Mouse (Mus musculus): ENCODE measurements around the gene Tmem115. TPM values are rescaled to one million over a fixed set of nuclear protein-coding genes. Genes with fewer than 3 reads are reported as not detected.

Tmem115 gene
- polyA plus RNA-seq, 1 experiment from 2014 or later = 45.9 TPM

DNA sequence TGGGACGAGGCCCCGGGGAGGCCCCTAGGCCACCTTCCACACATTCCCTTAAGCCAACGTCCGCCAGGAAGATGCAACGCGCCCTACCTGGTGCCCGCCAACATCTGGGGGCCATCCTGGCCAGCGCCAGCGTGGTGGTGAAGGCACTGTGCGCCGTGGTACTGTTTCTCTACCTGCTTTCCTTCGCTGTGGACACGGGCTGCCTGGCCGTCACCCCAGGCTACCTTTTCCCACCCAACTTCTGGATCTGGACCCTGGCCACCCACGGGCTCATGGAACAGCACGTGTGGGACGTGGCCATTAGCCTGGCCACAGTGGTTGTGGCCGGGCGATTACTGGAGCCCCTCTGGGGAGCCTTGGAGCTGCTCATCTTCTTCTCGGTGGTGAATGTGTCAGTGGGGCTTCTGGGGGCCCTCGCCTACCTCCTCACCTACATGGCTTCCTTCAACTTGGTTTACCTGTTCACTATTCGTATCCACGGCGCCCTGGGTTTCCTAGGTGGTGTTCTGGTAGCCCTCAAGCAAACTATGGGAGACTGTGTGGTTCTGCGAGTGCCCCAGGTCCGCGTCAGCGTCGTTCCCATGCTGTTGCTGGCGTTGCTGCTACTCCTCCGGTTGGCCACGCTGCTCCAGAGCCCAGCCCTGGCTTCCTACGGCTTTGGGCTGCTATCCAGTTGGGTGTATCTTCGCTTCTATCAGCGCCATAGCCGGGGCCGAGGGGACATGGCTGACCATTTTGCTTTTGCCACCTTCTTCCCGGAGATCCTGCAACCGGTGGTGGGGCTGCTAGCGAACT lies 860 bp downstream of the Tmem115 start:
- Histone ChIP-seq H3K9ac (replicated peaks; ENCODE audit: low read depth, low read length) (peak overlapping the region; percentile 85), H3K4me2 (replicated peaks; ENCODE audit: low read depth, low read length) (peak overlapping the region; percentile 91), H3K4me1 (ENCODE audit: control insufficient read depth, insufficient read depth, low read length) (peaks cover 19% of the 10 kb centered on the region), H3K9me3 (ENCODE audit: control insufficient read depth, low read depth, low read length) (no peaks in the 10 kb centered on the region), H3K27ac (ENCODE audit: low read length) (peak overlapping the region; percentile 77), H3K27me3 (ENCODE audit: control insufficient read depth, insufficient read depth, low read length) (no peaks in the 10 kb centered on the region), H3K4me3 (ENCODE audit: low read depth, low read length) (peak overlapping the region; percentile 83), H3K36me3 (ENCODE audit: control insufficient read depth, insufficient read depth, low read length) (peaks cover 21% of the 10 kb centered on the region)
- no peak for ATAC-seq (ENCODE audit: insufficient number of reproducible peaks, insufficient read depth, low FRiP score, low read depth)
- WGBS = under 1% methylated on average over 40 of the region's 40 CpGs

DNA sequence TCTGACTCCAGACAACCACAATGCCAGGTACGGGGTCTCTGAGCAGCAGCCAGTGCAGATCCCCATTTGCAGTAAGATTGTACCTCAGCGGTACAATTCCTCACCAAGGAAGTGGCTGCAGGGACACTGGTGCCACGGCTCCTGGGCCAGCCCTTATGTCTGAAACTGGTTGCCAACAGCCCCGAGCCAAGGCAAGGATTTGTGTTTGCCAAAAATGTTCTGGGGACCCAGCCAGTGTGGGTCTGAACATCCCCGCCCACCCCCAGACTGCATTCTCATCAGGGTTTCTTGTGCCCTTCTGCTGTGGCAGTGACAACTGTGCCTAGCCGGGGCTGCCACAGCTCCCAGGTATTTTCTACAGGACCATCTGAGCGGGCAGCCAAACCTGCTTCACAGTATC lies 4.5 kb downstream of the Tmem115 start:
- no peak for ATAC-seq (ENCODE audit: insufficient number of reproducible peaks, insufficient read depth, low FRiP score, low read depth)
- Histone ChIP-seq H3K9ac (replicated peaks; ENCODE audit: low read depth, low read length) (no peak overlapping the region), H3K4me3 (ENCODE audit: low read depth, low read length) (no peak overlapping the region), H3K27ac (ENCODE audit: low read length) (no peak overlapping the region), H3K9me3 (ENCODE audit: control insufficient read depth, low read depth, low read length) (no peaks in the 10 kb centered on the region), H3K4me2 (replicated peaks; ENCODE audit: low read depth, low read length) (no peak overlapping the region), H3K36me3 (ENCODE audit: control insufficient read depth, insufficient read depth, low read length) (peaks cover 25% of the 10 kb centered on the region), H3K4me1 (ENCODE audit: control insufficient read depth, insufficient read depth, low read length) (peaks cover 28% of the 10 kb centered on the region), H3K27me3 (ENCODE audit: control insufficient read depth, insufficient read depth, low read length) (no peaks in the 10 kb centered on the region)
- 92% methylated on average over 7 of the region's 7 CpGs for WGBS

DNA sequence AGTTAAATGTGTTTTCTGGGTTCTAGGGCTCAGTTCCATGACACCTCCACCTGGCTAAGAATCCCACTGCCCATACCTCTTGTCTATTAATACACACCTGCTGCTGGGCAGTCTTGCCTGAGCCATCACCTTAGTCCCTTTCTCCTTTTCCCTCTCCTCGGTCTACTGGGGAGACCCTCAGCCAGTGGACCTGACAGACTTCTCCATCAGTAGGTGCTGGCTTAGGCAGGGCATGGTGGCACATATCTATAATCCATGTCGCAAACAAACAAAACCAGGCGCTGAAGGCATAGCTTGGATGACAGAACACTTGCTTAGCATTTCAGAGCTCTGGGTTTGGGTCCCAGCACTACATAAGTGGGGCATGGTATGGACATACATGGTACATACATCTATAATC lies 5.0 kb downstream of the Tmem115 start:
- Histone ChIP-seq H3K36me3 (ENCODE audit: control insufficient read depth, insufficient read depth, low read length) (peaks cover 27% of the 10 kb centered on the region), H3K27me3 (ENCODE audit: control insufficient read depth, insufficient read depth, low read length) (no peaks in the 10 kb centered on the region), H3K27ac (ENCODE audit: low read length) (no peak overlapping the region), H3K4me1 (ENCODE audit: control insufficient read depth, insufficient read depth, low read length) (peaks cover 28% of the 10 kb centered on the region), H3K9me3 (ENCODE audit: control insufficient read depth, low read depth, low read length) (no peaks in the 10 kb centered on the region), H3K4me2 (replicated peaks; ENCODE audit: low read depth, low read length) (no peak overlapping the region), H3K9ac (replicated peaks; ENCODE audit: low read depth, low read length) (no peak overlapping the region), H3K4me3 (ENCODE audit: low read depth, low read length) (no peak overlapping the region)
- ATAC-seq (ENCODE audit: insufficient number of reproducible peaks, insufficient read depth, low FRiP score, low read depth) = no peak
- 95% methylated on average over 3 of the region's 3 CpGs for WGBS

- no peak overlapping the region for H3K9ac ChIP-seq (replicated peaks; ENCODE audit: low read depth, low read length)
- WGBS = 95% methylated on average over 8 of the region's 8 CpGs
- no peak overlapping the region for H3K27ac ChIP-seq (ENCODE audit: low read length)
- peaks cover 28% of the 10 kb centered on the region for H3K4me1 ChIP-seq (ENCODE audit: control insufficient read depth, insufficient read depth, low read length)
- no peak overlapping the region for H3K4me3 ChIP-seq (ENCODE audit: low read depth, low read length)
- no peak for ATAC-seq (ENCODE audit: insufficient number of reproducible peaks, insufficient read depth, low FRiP score, low read depth)
- peaks cover 32% of the 10 kb centered on the region for H3K36me3 ChIP-seq (ENCODE audit: control insufficient read depth, insufficient read depth, low read length)
- H3K27me3 ChIP-seq (ENCODE audit: control insufficient read depth, insufficient read depth, low read length) = no peaks in the 10 kb centered on the region
- no peak overlapping the region for H3K4me2 ChIP-seq (replicated peaks; ENCODE audit: low read depth, low read length)
- H3K9me3 ChIP-seq (ENCODE audit: control insufficient read depth, low read depth, low read length) = no peaks in the 10 kb centered on the region
Observed at GRCm38 (mm10) chr9:107539940-107540339, 6.2 kb downstream of the Tmem115 start.

DNA sequence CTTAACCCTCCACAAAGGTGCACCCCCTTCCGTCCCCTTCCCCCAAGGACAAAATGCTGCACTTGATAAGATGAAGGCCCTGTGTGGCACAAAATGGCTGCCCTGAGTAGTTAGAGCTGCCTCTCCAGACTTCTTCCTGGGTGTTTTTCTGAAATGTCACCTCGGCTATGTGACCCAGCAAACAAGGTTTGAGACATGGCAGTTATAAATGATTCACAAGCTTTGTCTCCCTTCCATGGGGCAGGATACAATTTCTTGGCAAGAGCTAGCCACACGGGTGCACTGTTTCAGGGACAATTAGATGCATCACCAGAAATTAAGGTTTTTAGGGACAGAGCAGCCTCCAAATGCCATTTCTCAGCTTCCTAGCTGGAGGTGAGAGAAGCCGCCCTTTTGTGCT lies 6.7 kb downstream of the Tmem115 start:
- H3K4me1 ChIP-seq (ENCODE audit: control insufficient read depth, insufficient read depth, low read length) = peaks cover 26% of the 10 kb centered on the region
- no peak overlapping the region for H3K4me2 ChIP-seq (replicated peaks; ENCODE audit: low read depth, low read length)
- H3K9me3 ChIP-seq (ENCODE audit: control insufficient read depth, low read depth, low read length) = no peaks in the 10 kb centered on the region
- H3K36me3 ChIP-seq (ENCODE audit: control insufficient read depth, insufficient read depth, low read length) = peaks cover 37% of the 10 kb centered on the region
- no peak for ATAC-seq (ENCODE audit: insufficient number of reproducible peaks, insufficient read depth, low FRiP score, low read depth)
- H3K9ac ChIP-seq (replicated peaks; ENCODE audit: low read depth, low read length) = no peak overlapping the region
- WGBS = 58% methylated on average over 4 of the region's 4 CpGs
- H3K4me3 ChIP-seq (ENCODE audit: low read depth, low read length) = no peak overlapping the region
- H3K27me3 ChIP-seq (ENCODE audit: control insufficient read depth, insufficient read depth, low read length) = no peaks in the 10 kb centered on the region
- no peak overlapping the region for H3K27ac ChIP-seq (ENCODE audit: low read length)

GRCm38 (mm10) chr9:107541005-107541404 lies 7.3 kb downstream of the Tmem115 start:
- Histone ChIP-seq H3K4me1 (ENCODE audit: control insufficient read depth, insufficient read depth, low read length) (peaks cover 21% of the 10 kb centered on the region), H3K4me3 (ENCODE audit: low read depth, low read length) (peak overlapping the region; percentile 54; the same call in 1 of the 2 replicates), H3K4me2 (replicated peaks; ENCODE audit: low read depth, low read length) (peak overlapping the region; percentile 64), H3K9me3 (ENCODE audit: control insufficient read depth, low read depth, low read length) (no peaks in the 10 kb centered on the region), H3K9ac (replicated peaks; ENCODE audit: low read depth, low read length) (no peak overlapping the region), H3K27ac (ENCODE audit: low read length) (no peak overlapping the region), H3K36me3 (ENCODE audit: control insufficient read depth, insufficient read depth, low read length) (peaks cover 41% of the 10 kb centered on the region), H3K27me3 (ENCODE audit: control insufficient read depth, insufficient read depth, low read length) (no peaks in the 10 kb centered on the region)
- ATAC-seq (ENCODE audit: insufficient number of reproducible peaks, insufficient read depth, low FRiP score, low read depth) = no peak
- 22% methylated on average over 10 of the region's 10 CpGs for WGBS

DNA sequence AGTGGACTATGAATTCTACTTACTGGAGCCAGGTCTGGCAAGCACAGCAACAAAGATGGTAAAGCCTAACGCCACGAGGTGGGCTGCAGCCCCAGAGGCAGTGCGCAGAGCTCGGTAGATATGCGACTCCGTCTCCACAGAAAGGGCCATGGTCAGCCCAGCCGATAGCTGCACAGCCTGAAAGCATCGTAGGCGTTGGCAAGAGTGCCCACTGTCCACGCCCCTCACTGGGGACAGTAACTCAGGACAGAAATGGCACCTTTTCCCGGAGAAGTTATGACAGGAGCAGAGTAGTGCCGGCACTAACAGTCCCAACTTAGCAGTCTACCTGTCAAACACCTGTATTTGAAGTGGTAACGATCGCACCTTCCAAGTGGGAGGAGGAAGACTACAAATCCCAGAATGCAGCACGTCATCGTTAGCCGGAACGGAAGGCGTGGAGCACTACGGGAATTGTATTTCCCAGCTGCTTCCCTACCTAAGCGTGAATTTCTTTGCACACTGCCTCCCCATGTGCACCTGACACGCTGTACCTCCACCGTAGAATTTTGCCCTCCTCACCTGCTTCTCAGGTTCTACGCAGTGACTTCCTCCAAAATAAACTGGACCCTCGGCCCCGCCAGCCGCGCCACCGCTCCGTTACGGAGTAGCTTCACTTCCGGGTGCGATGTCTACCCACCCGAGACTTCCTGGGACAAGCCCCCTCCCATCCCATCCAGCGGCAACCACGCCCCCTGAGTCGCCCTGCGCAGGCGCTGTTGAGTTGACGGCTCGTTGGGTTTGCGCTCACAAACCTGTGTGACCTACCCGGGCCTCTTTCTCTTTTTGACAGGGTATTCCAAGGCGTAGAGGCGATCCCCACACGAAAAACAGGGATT lies 8.0 kb downstream of the Tmem115 start, which contains the start of the genes Cyb561d2 and Nprl2:
Gene Cyb561d2 (minus strand): TSS at position 720 of the 878 bp plus-strand sequence.
Gene Nprl2 (plus strand): TSS at position 753 of the 878 bp plus-strand sequence.
- peaks cover 17% of the 10 kb centered on the region for H3K4me1 ChIP-seq (ENCODE audit: control insufficient read depth, insufficient read depth, low read length)
- ATAC-seq (ENCODE audit: insufficient number of reproducible peaks, insufficient read depth, low FRiP score, low read depth) = peak; percentile 87
- H3K4me3 ChIP-seq (ENCODE audit: low read depth, low read length) = peak within 1 kb of the TSS; percentile 54
- H3K9me3 ChIP-seq (ENCODE audit: control insufficient read depth, low read depth, low read length) = no peaks in the 10 kb centered on the region
- H3K4me2 ChIP-seq (replicated peaks; ENCODE audit: low read depth, low read length) = peak within 1 kb of the TSS; percentile 64
- H3K27me3 ChIP-seq (ENCODE audit: control insufficient read depth, insufficient read depth, low read length) = no peaks in the 10 kb centered on the region
- WGBS = under 1% methylated on average over 46 of the region's 46 CpGs
- H3K27ac ChIP-seq (ENCODE audit: low read length) = peak within 1 kb of the TSS; percentile 44; the same call in 1 of the 2 replicates
- H3K36me3 ChIP-seq (ENCODE audit: control insufficient read depth, insufficient read depth, low read length) = peaks cover 41% of the 10 kb centered on the region
- peak within 1 kb of the TSS; percentile 45; the same call in 1 of the 2 replicates for H3K9ac ChIP-seq (replicated peaks; ENCODE audit: low read depth, low read length)

DNA sequence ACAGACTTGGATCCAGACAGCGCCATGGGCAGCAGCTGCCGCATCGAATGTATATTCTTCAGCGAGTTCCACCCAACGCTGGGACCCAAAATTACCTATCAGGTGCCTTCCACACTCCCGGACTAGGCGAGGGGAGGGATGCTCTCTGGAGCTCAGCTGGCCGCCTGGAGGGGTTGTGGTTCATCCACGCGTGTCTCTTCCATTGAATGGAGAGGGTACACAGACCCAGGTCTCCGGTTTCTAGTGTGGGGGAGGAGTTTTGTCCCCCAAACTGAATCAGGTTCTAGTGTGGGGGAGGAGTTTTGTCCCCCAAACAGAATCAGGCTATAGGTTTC lies 8.6 kb downstream of the Tmem115 start:
- H3K4me3 ChIP-seq (ENCODE audit: low read depth, low read length) = peak overlapping the region; percentile 54
- peaks cover 41% of the 10 kb centered on the region for H3K36me3 ChIP-seq (ENCODE audit: control insufficient read depth, insufficient read depth, low read length)
- H3K9ac ChIP-seq (replicated peaks; ENCODE audit: low read depth, low read length) = peak overlapping the region; percentile 45; the same call in 1 of the 2 replicates
- peaks cover 17% of the 10 kb centered on the region for H3K4me1 ChIP-seq (ENCODE audit: control insufficient read depth, insufficient read depth, low read length)
- H3K27me3 ChIP-seq (ENCODE audit: control insufficient read depth, insufficient read depth, low read length) = no peaks in the 10 kb centered on the region
- no peak for ATAC-seq (ENCODE audit: insufficient number of reproducible peaks, insufficient read depth, low FRiP score, low read depth)
- H3K4me2 ChIP-seq (replicated peaks; ENCODE audit: low read depth, low read length) = peak overlapping the region; percentile 64
- H3K27ac ChIP-seq (ENCODE audit: low read length) = peak overlapping the region; percentile 21; the same call in 1 of the 2 replicates
- WGBS = 2% methylated on average over 11 of the region's 11 CpGs
- H3K9me3 ChIP-seq (ENCODE audit: control insufficient read depth, low read depth, low read length) = no peaks in the 10 kb centered on the region
